Mouse (Mus musculus) heart, adult 2 months (tissue): Measurements from ENCODE around the gene Ubald1. TPM values are rescaled to one million over a fixed set of nuclear protein-coding genes. Genes with fewer than 3 reads are reported as not detected.

Source experiments
- DNase-seq, 2 experiments: peaks; one replicate each; pipeline ENCODE4 v3.0.0; 2021
- H3K27ac ChIP-seq: fragments of 200-600 bp; 2 replicates; pipeline ENCODE4 v1.8.1; 2022
- H3K27me3 ChIP-seq: fragments of 200-500 bp; 2 replicates; pipeline ENCODE4 v1.6.1; 2012; ENCODE audit warnings: mild to moderate bottlenecking, low read length, inconsistent platforms, mixed read lengths; ENCODE audit not compliant: control insufficient read depth, insufficient read depth
- H3K36me3 ChIP-seq: fragments of 200-500 bp; 2 replicates; pipeline ENCODE4 v1.6.1; 2012; ENCODE audit warnings: low read length, inconsistent platforms; ENCODE audit not compliant: control insufficient read depth, insufficient read depth
- H3K4me1 ChIP-seq: fragments of 200-500 bp; 2 replicates; pipeline ENCODE4 v1.6.1; 2011; ENCODE audit warnings: low read length; ENCODE audit not compliant: control insufficient read depth, insufficient read depth
- H3K4me3 ChIP-seq: fragments of 200-600 bp; 2 replicates; pipeline ENCODE4 v1.8.1; 2022
- H3K79me2 ChIP-seq: fragments of 200-500 bp; replicated peaks from 2 replicates; pipeline ENCODE4 v1.6.1; 2012; ENCODE audit warnings: mild to moderate bottlenecking, inconsistent platforms, low read length, moderate library complexity, mixed read lengths; ENCODE audit not compliant: control insufficient read depth, insufficient read depth
- H3K9ac ChIP-seq: fragments of 200-500 bp; 2 replicates; pipeline ENCODE4 v1.6.1; 2012; ENCODE audit warnings: low read depth, mild to moderate bottlenecking, control low read depth, inconsistent platforms, low read length, mixed read lengths
- CTCF ChIP-seq: fragments of 200-600 bp; IDR thresholded peaks from 2 replicates; pipeline ENCODE4 v1.8.1; 2022; ENCODE audit warnings: antibody characterized with exemption, mild to moderate bottlenecking, moderate library complexity
- EP300 ChIP-seq: fragments of 200-500 bp; IDR thresholded peaks from 2 replicates; pipeline ENCODE4 v1.6.1; 2011; ENCODE audit warnings: low read depth, low read length, control low read depth; ENCODE audit not compliant: insufficient read depth
- POLR2A ChIP-seq: fragments of 200-500 bp; IDR thresholded peaks from 2 replicates; pipeline ENCODE4 v1.6.1; 2011; ENCODE audit warnings: mild to moderate bottlenecking, low read depth, low read length, control low read depth; ENCODE audit not compliant: insufficient read depth
- WGBS: fragments of 180-500 bp; shearing (Covaris S2); methylation state at CpG from one replicate; pipeline ENCODE4 v1.1.7; 2018; 5-methylcytosine and 5-hydroxymethylcytosine counted together
- intact Hi-C: fragments of 180-260 bp; cut with DNase I; formaldehyde crosslinking; loops from one replicate; pipeline ENCODE4 v1.15.1; 2025
- polyA plus RNA-seq: library from polyadenylated mRNA; depleted of rRNA; stranded (reverse); fragments of >200 nt; gene quantifications from 2 replicates; pipeline ENCODE4 v1.2.3, GENCODE M21; 2012
- total RNA-seq, 2 experiments: library from RNA; stranded (reverse); gene quantifications; 2 replicates each; pipeline ENCODE4 v1.2.3; 2021

Ubald1 gene
- total and polyA plus RNA-seq, 3 experiments, result 17.2 to 24.5 (median 18.3) TPM

- peak overlapping the region; percentile 94 for H3K9ac ChIP-seq
- H3K27me3 ChIP-seq, result no peaks in the 10 kb centered on the region
- intact Hi-C loops, result loop anchor here (5.0 to 10.0 kb wide), 2 partner anchors 161 to 1012 kb away; partner anchors contain the start of genes Glyr1 and Naa60
- DNase-seq, result no peak
- 0% methylated on average over 8 of the region's 8 CpGs for WGBS
- peaks cover 2% of the 10 kb centered on the region for H3K79me2 ChIP-seq
- H3K4me1 ChIP-seq, result peaks cover 12% of the 10 kb centered on the region
- peak overlapping the region; percentile 98 for H3K27ac ChIP-seq
- TF ChIP-seq POLR2A (no peak), EP300 (no peak), CTCF (no peak)
- H3K4me3 ChIP-seq, result peak overlapping the region; percentile 82
- H3K36me3 ChIP-seq, result peaks cover 24% of the 10 kb centered on the region
Observed at GRCm38 (mm10) chr16:4886690-4887020, 6.5 kb upstream of the Ubald1 start.

GRCm38 (mm10) chr16:4885760-4886689 is 5.9 kb upstream of the Ubald1 start, which contains the start of gene Mgrn1:
TSS of gene Mgrn1 (plus strand) at chr16:4886249.
- intact Hi-C loops, result loop anchor here (5.0 to 10.0 kb wide), 2 partner anchors 161 to 1011 kb away; partner anchors contain the start of genes Glyr1 and Naa60
- TF ChIP-seq CTCF (0 out of 2 replicates have a peak, but pooled peaks have one; percentile 9), POLR2A (peak; percentile 60), EP300 (0 out of 2 replicates have a peak, but pooled peaks have one; percentile 45)
- peaks cover 20% of the 10 kb centered on the region for H3K36me3 ChIP-seq
- DNase-seq, result peak; percentile 86 to 91
- under 1% methylated on average over 56 of the region's 74 CpGs for WGBS
- H3K4me3 ChIP-seq, result peak within 1 kb of the TSS; percentile 82
- no peaks in the 10 kb centered on the region for H3K27me3 ChIP-seq
- peak within 1 kb of the TSS; percentile 98 for H3K27ac ChIP-seq
- peaks cover 2% of the 10 kb centered on the region for H3K79me2 ChIP-seq
- peak within 1 kb of the TSS; percentile 94 for H3K9ac ChIP-seq
- H3K4me1 ChIP-seq, result peaks cover 14% of the 10 kb centered on the region

DNA sequence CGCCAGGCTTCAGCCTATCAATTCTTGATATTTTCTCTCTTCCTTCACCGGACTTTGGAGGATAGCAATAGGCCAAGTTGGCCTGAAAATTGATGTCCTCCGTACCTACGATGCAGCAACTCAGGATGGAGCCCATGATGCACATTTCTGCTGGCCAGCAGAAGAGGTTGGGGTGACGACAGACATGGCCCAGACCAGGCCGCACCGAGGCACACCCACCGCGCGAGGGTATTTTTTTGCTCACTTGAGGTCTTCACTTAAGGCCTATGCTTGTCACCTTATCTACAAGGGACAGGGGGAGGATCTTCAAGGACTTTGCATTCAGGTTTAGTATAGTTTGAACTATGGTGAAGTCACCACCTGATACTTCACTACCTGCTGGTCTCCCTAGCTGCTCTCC is 4.8 kb upstream of the Ubald1 start:
- no peak overlapping the region for H3K4me3 ChIP-seq
- TF ChIP-seq POLR2A (no peak), CTCF (no peak), EP300 (no peak)
- H3K36me3 ChIP-seq, result peaks cover 17% of the 10 kb centered on the region
- H3K9ac ChIP-seq, result no peak overlapping the region
- intact Hi-C loops, result loop anchor here (5.0 to 10.0 kb wide), 2 partner anchors 162 to 1010 kb away; partner anchors contain the start of genes Glyr1 and Naa60
- peaks cover 14% of the 10 kb centered on the region for H3K4me1 ChIP-seq
- H3K27me3 ChIP-seq, result no peaks in the 10 kb centered on the region
- H3K27ac ChIP-seq, result no peak overlapping the region; the same call in 1 of the 2 replicates
- 83% methylated on average over 10 of the region's 10 CpGs for WGBS
- peaks cover 2% of the 10 kb centered on the region for H3K79me2 ChIP-seq
- DNase-seq, result no peak

GRCm38 (mm10) chr16:4881400-4882351 is 1.6 kb upstream of the Ubald1 start:
- Histone ChIP-seq H3K36me3 (no peaks in the 10 kb centered on the region), H3K27ac (peak overlapping the region; percentile 100), H3K4me1 (peaks cover 11% of the 10 kb centered on the region), H3K4me3 (peak overlapping the region; percentile 76), H3K27me3 (no peaks in the 10 kb centered on the region), H3K79me2 (no peaks in the 10 kb centered on the region; the same call in 1 of the 2 replicates), H3K9ac (no peak overlapping the region)
- no peak for TF ChIP-seq POLR2A
- TF ChIP-seq CTCF, result no peak
- TF ChIP-seq EP300, result no peak
- no peak for DNase-seq
- WGBS, result 68% methylated on average over 10 of the region's 10 CpGs
- intact Hi-C loops, result loop anchor here (2.0 to 10.0 kb wide), 2 partner anchors 15 to 1007 kb away; partner anchors contain the start of gene Naa60

GRCm38 (mm10) chr16:4879708-4880124 is 399 bp downstream of the Ubald1 start:
- Histone ChIP-seq H3K4me3 (peak overlapping the region; percentile 87), H3K9ac (peak overlapping the region; percentile 97), H3K79me2 (0 out of 2 replicates have a peak, but pooled peaks cover 1% of the 10 kb centered on the region), H3K4me1 (peaks cover 14% of the 10 kb centered on the region), H3K27me3 (no peaks in the 10 kb centered on the region), H3K36me3 (no peaks in the 10 kb centered on the region), H3K27ac (peak overlapping the region; percentile 100)
- DNase-seq, result peak; percentile 92 to 93
- intact Hi-C loops, result loop anchor here (2.0 to 10.0 kb wide), 5 partner anchors 17 to 1005 kb away; partner anchors contain the start of genes Cdip1 and Naa60
- WGBS, result under 1% methylated on average over 40 of the region's 40 CpGs
- TF ChIP-seq POLR2A (peak; percentile 90), CTCF (peak; percentile 42), EP300 (no peak)
